Mouse (Mus musculus): ENCODE measurements around the gene Tacr2. TPM values are rescaled to one million over a fixed set of nuclear protein-coding genes. Genes with fewer than 3 reads are reported as not detected.

The Tacr2 gene
- polyA plus RNA-seq, 1 experiment from 2014 or later = not detected

DNA sequence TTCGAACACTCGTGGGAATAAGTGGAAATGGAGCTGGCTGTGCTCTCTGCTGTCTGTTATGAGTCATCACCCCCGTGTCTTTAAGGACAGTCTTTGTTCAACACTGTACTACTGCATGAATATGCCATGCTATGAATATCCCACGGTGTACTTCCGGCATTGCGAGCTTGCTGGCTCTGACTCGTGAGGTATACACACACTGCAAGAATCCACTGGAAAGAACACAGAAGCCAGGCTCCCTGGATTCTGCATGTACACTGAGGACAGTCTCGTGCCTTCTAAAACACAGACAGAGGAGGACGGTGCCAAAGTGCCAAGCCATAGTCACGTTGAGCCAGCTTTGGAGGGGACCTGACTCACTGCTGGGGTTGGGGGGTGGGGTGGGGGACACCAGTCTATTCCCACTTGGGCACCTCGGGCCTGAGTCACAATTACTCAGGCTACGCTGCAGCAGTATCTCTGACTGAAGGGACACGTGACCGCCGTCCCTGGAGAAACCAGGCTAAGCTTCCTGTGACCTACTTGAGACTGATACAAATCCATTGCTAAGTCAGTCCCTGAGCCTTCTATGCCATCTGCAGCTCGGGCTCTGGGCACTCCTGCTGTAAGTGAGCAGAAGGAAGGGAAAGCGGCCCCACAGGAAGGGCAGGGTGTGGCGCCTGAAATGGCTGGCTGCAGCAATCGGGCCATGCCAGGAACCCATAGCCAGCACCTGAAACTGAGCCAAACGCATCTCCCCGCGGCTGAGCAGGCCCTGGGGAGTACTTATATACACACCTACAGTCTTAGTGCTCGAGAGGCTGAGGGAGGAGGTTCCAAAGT, 48.0 kb downstream of the Tacr2 start:
- Histone ChIP-seq H3K36me3 (ENCODE audit: control insufficient read depth, insufficient read depth, low read length) (no peaks in the 10 kb centered on the region), H3K9ac (ENCODE audit: low read length) (no peak overlapping the region), H3K9me3 (ENCODE audit: control insufficient read depth, low read length) (no peaks in the 10 kb centered on the region), H3K27ac (ENCODE audit: low read depth, low read length) (no peak overlapping the region), H3K4me3 (ENCODE audit: low read depth, low read length) (no peak overlapping the region), H3K27me3 (ENCODE audit: control insufficient read depth, insufficient read depth, low read length) (no peaks in the 10 kb centered on the region), H3K4me2 (ENCODE audit: low read depth) (no peak overlapping the region), H3K4me1 (ENCODE audit: control insufficient read depth, insufficient read depth, low read length) (no peaks in the 10 kb centered on the region)
- no peak for DNase-seq (ENCODE audit: low spot score)
- no peak for ATAC-seq (ENCODE audit: insufficient read depth, low FRiP score, low TSS enrichment)
- 86% methylated on average over 23 of the region's 23 CpGs for WGBS

DNA sequence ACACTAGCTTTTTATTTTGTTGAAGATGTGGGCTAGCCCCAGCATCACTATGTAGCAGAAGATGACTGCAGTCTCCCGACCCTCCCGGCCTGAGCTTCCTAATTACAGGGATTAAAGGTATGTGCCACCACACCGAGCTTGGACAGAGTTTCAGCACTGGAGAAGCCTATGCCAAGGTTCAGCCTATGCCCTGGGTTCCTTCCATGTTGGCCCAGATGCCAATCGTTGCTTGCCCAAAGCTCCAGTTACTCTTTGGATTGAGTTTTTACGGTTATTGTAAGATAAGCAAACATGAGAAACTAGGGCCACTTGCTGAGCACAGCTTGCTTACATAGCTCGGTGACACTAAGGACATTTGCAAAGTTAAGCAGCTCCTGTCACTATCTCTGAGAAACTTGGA, 52.9 kb downstream of the Tacr2 start:
- ATAC-seq (ENCODE audit: insufficient read depth, low FRiP score, low TSS enrichment) (no peak), DNase-seq (ENCODE audit: low spot score) (no peak)
- no peak overlapping the region for H3K9ac ChIP-seq (ENCODE audit: low read length)
- H3K36me3 ChIP-seq (ENCODE audit: control insufficient read depth, insufficient read depth, low read length) = no peaks in the 10 kb centered on the region
- H3K9me3 ChIP-seq (ENCODE audit: control insufficient read depth, low read length) = no peaks in the 10 kb centered on the region
- no peak overlapping the region for H3K4me2 ChIP-seq (ENCODE audit: low read depth)
- no peaks in the 10 kb centered on the region for H3K27me3 ChIP-seq (ENCODE audit: control insufficient read depth, insufficient read depth, low read length)
- H3K4me1 ChIP-seq (ENCODE audit: control insufficient read depth, insufficient read depth, low read length) = no peaks in the 10 kb centered on the region
- WGBS = 87% methylated on average over 6 of the region's 6 CpGs
- no peak overlapping the region for H3K4me3 ChIP-seq (ENCODE audit: low read depth, low read length)
- no peak overlapping the region for H3K27ac ChIP-seq (ENCODE audit: low read depth, low read length)

GRCm38 (mm10) chr10:62306483-62306882, 54.2 kb downstream of the Tacr2 start:
- 50% methylated on average over 3 of the region's 3 CpGs for WGBS
- H3K4me2 ChIP-seq (ENCODE audit: low read depth) = no peak overlapping the region
- no peaks in the 10 kb centered on the region for H3K36me3 ChIP-seq (ENCODE audit: control insufficient read depth, insufficient read depth, low read length)
- H3K4me1 ChIP-seq (ENCODE audit: control insufficient read depth, insufficient read depth, low read length) = no peaks in the 10 kb centered on the region
- no peaks in the 10 kb centered on the region for H3K9me3 ChIP-seq (ENCODE audit: control insufficient read depth, low read length)
- no peaks in the 10 kb centered on the region for H3K27me3 ChIP-seq (ENCODE audit: control insufficient read depth, insufficient read depth, low read length)
- H3K27ac ChIP-seq (ENCODE audit: low read depth, low read length) = no peak overlapping the region
- DNase-seq (ENCODE audit: low spot score) (no peak), ATAC-seq (ENCODE audit: insufficient read depth, low FRiP score, low TSS enrichment) (no peak)
- no peak overlapping the region for H3K4me3 ChIP-seq (ENCODE audit: low read depth, low read length)
- H3K9ac ChIP-seq (ENCODE audit: low read length) = no peak overlapping the region

GRCm38 (mm10) chr10:62308896-62309491, 56.8 kb downstream of the Tacr2 start:
- Histone ChIP-seq H3K4me1 (ENCODE audit: control insufficient read depth, insufficient read depth, low read length) (no peaks in the 10 kb centered on the region), H3K27me3 (ENCODE audit: control insufficient read depth, insufficient read depth, low read length) (no peaks in the 10 kb centered on the region), H3K4me3 (ENCODE audit: low read depth, low read length) (no peak overlapping the region), H3K27ac (ENCODE audit: low read depth, low read length) (no peak overlapping the region), H3K9me3 (ENCODE audit: control insufficient read depth, low read length) (no peaks in the 10 kb centered on the region), H3K36me3 (ENCODE audit: control insufficient read depth, insufficient read depth, low read length) (no peaks in the 10 kb centered on the region), H3K9ac (ENCODE audit: low read length) (no peak overlapping the region), H3K4me2 (ENCODE audit: low read depth) (no peak overlapping the region)
- no peak for DNase-seq (ENCODE audit: low spot score)
- ATAC-seq (ENCODE audit: insufficient read depth, low FRiP score, low TSS enrichment) = no peak
- 80% methylated on average over 11 of the region's 11 CpGs for WGBS

DNA sequence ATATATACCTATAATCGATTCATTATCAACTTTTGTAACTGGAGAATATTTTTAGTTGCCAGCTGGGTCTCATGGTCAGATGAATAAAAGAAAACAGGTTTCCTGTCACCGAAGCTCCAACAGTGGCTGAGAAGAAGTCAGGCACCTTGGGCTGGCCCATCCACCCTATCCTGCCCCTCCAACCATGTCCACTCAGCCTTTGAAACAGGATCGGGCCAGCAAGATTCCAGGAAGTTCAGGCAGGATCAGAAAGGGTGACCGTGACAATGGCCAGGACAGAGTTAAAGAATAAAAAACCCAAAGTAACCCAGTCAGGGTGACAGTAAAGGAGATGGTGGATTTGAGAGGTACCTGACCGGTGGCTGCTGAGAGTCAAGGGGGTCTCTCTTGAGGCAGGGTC, 57.4 kb downstream of the Tacr2 start:
- ATAC-seq (ENCODE audit: insufficient read depth, low FRiP score, low TSS enrichment) (no peak), DNase-seq (ENCODE audit: low spot score) (no peak)
- Histone ChIP-seq H3K27me3 (ENCODE audit: control insufficient read depth, insufficient read depth, low read length) (no peaks in the 10 kb centered on the region), H3K27ac (ENCODE audit: low read depth, low read length) (no peak overlapping the region), H3K9me3 (ENCODE audit: control insufficient read depth, low read length) (no peaks in the 10 kb centered on the region), H3K9ac (ENCODE audit: low read length) (no peak overlapping the region), H3K4me1 (ENCODE audit: control insufficient read depth, insufficient read depth, low read length) (no peaks in the 10 kb centered on the region), H3K4me3 (ENCODE audit: low read depth, low read length) (no peak overlapping the region), H3K4me2 (ENCODE audit: low read depth) (no peak overlapping the region), H3K36me3 (ENCODE audit: control insufficient read depth, insufficient read depth, low read length) (no peaks in the 10 kb centered on the region)
- 92% methylated on average over 5 of the region's 5 CpGs for WGBS

GRCm38 (mm10) chr10:62310259-62311039, 58.2 kb downstream of the Tacr2 start:
- no peaks in the 10 kb centered on the region for H3K4me1 ChIP-seq (ENCODE audit: control insufficient read depth, insufficient read depth, low read length)
- no peak overlapping the region for H3K4me2 ChIP-seq (ENCODE audit: low read depth)
- ATAC-seq (ENCODE audit: insufficient read depth, low FRiP score, low TSS enrichment) = no peak
- H3K4me3 ChIP-seq (ENCODE audit: low read depth, low read length) = no peak overlapping the region
- H3K9me3 ChIP-seq (ENCODE audit: control insufficient read depth, low read length) = no peaks in the 10 kb centered on the region
- 79% methylated on average over 10 of the region's 10 CpGs for WGBS
- no peaks in the 10 kb centered on the region for H3K36me3 ChIP-seq (ENCODE audit: control insufficient read depth, insufficient read depth, low read length)
- H3K27ac ChIP-seq (ENCODE audit: low read depth, low read length) = no peak overlapping the region
- no peak for DNase-seq (ENCODE audit: low spot score)
- no peaks in the 10 kb centered on the region for H3K27me3 ChIP-seq (ENCODE audit: control insufficient read depth, insufficient read depth, low read length)
- no peak overlapping the region for H3K9ac ChIP-seq (ENCODE audit: low read length)

- DNase-seq (ENCODE audit: low spot score) = no peak
- ATAC-seq (ENCODE audit: insufficient read depth, low FRiP score, low TSS enrichment) = no peak
- Histone ChIP-seq H3K27ac (ENCODE audit: low read depth, low read length) (no peak overlapping the region), H3K9me3 (ENCODE audit: control insufficient read depth, low read length) (no peaks in the 10 kb centered on the region), H3K4me1 (ENCODE audit: control insufficient read depth, insufficient read depth, low read length) (no peaks in the 10 kb centered on the region), H3K9ac (ENCODE audit: low read length) (no peak overlapping the region), H3K27me3 (ENCODE audit: control insufficient read depth, insufficient read depth, low read length) (no peaks in the 10 kb centered on the region), H3K36me3 (ENCODE audit: control insufficient read depth, insufficient read depth, low read length) (no peaks in the 10 kb centered on the region), H3K4me2 (ENCODE audit: low read depth) (no peak overlapping the region), H3K4me3 (ENCODE audit: low read depth, low read length) (no peak overlapping the region)
- 57% methylated on average over 6 of the region's 6 CpGs for WGBS
Measured at GRCm38 (mm10) chr10:62311464-62311863, 59.2 kb downstream of the Tacr2 start.

DNA sequence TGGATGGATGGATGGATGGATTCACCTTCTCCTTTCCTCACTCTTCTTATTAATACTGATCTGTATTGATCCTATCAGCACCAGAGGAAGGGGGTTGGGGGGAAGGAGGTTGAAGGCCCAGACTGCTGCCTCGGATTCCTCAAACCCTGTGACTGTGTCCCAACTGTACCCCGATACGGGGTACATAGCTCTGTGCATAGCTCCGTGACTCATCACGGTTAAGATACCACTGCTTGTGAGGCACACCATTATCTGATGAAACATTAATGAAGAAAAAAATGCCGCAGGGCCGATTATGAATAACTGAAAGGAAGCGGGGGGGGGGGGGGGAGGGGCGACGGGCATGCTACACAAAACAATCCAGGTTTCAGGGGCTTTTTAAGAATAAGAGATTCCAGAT, 60.9 kb downstream of the Tacr2 start:
- 86% methylated on average over 9 of the region's 10 CpGs for WGBS
- Histone ChIP-seq H3K4me1 (ENCODE audit: control insufficient read depth, insufficient read depth, low read length) (no peaks in the 10 kb centered on the region), H3K27me3 (ENCODE audit: control insufficient read depth, insufficient read depth, low read length) (no peaks in the 10 kb centered on the region), H3K9ac (ENCODE audit: low read length) (no peak overlapping the region), H3K36me3 (ENCODE audit: control insufficient read depth, insufficient read depth, low read length) (no peaks in the 10 kb centered on the region), H3K4me3 (ENCODE audit: low read depth, low read length) (no peak overlapping the region), H3K9me3 (ENCODE audit: control insufficient read depth, low read length) (no peaks in the 10 kb centered on the region), H3K27ac (ENCODE audit: low read depth, low read length) (no peak overlapping the region), H3K4me2 (ENCODE audit: low read depth) (no peak overlapping the region)
- DNase-seq (ENCODE audit: low spot score) (no peak), ATAC-seq (ENCODE audit: insufficient read depth, low FRiP score, low TSS enrichment) (no peak)

All from neural tube, embryonic 11.5 days (tissue).